Mouse (Mus musculus) midbrain, embryonic 15.5 days (tissue): ENCODE data around the gene Ltbr. TPM values are rescaled to one million over a fixed set of nuclear protein-coding genes. Genes with fewer than 3 reads are reported as not detected.

Source experiments
- ATAC-seq: fragments of 200-750 bp; cut with Nextera tagmentation; replicated peaks from 2 replicates; pipeline ENCODE4 v1.8.0; 2017; ENCODE audit warnings: moderate TSS enrichment
- H3K27ac ChIP-seq: fragments of 300-500 bp; sonication (generic); 2 replicates; pipeline ENCODE4 v1.5.1; 2015; ENCODE audit warnings: mild to moderate bottlenecking, inconsistent platforms
- H3K27me3 ChIP-seq: fragments of 300-500 bp; sonication (generic); replicated peaks from 2 replicates; pipeline ENCODE4 v1.6.1; 2015; ENCODE audit warnings: inconsistent platforms
- H3K36me3 ChIP-seq: fragments of 300-500 bp; sonication (generic); replicated peaks from 2 replicates; pipeline ENCODE4 v1.6.1; 2015; ENCODE audit warnings: inconsistent platforms
- H3K4me1 ChIP-seq: fragments of 300-500 bp; sonication (generic); 2 replicates; pipeline ENCODE4 v1.6.1; 2015; ENCODE audit warnings: inconsistent platforms
- H3K4me2 ChIP-seq: fragments of 300-500 bp; sonication (generic); 2 replicates; pipeline ENCODE4 v1.6.1; 2015; ENCODE audit warnings: inconsistent platforms, mild to moderate bottlenecking, moderate library complexity
- H3K4me3 ChIP-seq: fragments of 300-500 bp; sonication (generic); 2 replicates; pipeline ENCODE4 v1.5.1; 2015; ENCODE audit warnings: mild to moderate bottlenecking, inconsistent platforms
- H3K9ac ChIP-seq: fragments of 300-500 bp; sonication (generic); 2 replicates; pipeline ENCODE4 v1.6.1; 2015; ENCODE audit warnings: mild to moderate bottlenecking, inconsistent platforms
- H3K9me3 ChIP-seq: fragments of 300-500 bp; sonication (generic); 2 replicates; pipeline ENCODE4 v1.6.1; 2016; ENCODE audit warnings: inconsistent platforms
- whole genome bisulfite sequencing: fragments of 180-500 bp; shearing (Covaris S2); methylation state at CpG from one replicate; pipeline ENCODE4 v1.1.7; 2015; ENCODE audit warnings: mixed read lengths; 5-methylcytosine and 5-hydroxymethylcytosine counted together
- polyA plus RNA-seq: library from polyadenylated mRNA; unstranded; fragments of >200 nt; fragmentation: Nextera tagmentation; extraction: Ambion mirVana; gene quantifications from 2 replicates; pipeline ENCODE4 v1.2.1, GENCODE M21; 2015

Ltbr gene
- polyA plus RNA-seq: 14.2 and 16.4 TPM in 2 replicates

- H3K4me2 ChIP-seq: peak within 1 kb of the TSS; percentile 55
- peak within 1 kb of the TSS; percentile 34; the same call in 1 of the 2 replicates for H3K9ac ChIP-seq
- H3K4me3 ChIP-seq: peak within 1 kb of the TSS; percentile 36
- H3K9me3 ChIP-seq: no peaks in the 10 kb centered on the region
- peaks cover 15% of the 10 kb centered on the region for H3K4me1 ChIP-seq
- 3% methylated on average over 45 of the region's 46 CpGs for WGBS
- peak; percentile 66 for ATAC-seq
- no peaks in the 10 kb centered on the region for H3K27me3 ChIP-seq
- no peaks in the 10 kb centered on the region for H3K36me3 ChIP-seq
- no peak within 1 kb of the TSS for H3K27ac ChIP-seq
Measured at GRCm38 (mm10) chr6:125313546-125314230, at the start of gene Ltbr. Gene Ltbr, minus strand, starts transcription at chr6:125313885.

DNA sequence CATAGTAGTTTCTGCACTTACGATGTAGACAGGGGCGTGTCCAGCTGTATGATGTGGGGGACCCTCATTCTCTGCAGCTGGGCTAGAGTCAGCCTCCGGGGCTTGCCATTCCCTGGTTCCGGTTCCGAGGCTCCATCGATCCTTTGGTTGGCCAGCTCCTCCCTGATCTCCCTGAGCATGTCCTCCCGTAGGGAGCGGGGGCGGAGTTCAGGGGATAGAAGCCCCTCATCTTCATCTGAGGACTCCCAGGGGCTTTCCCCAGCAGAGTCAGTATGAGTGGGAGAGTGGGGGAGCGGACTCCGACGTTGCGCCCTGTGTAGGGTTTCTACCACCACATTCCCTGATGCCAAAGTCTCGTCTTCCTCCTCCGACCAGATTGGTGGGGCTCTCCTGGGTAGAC is 49.3 kb upstream of the Ltbr start:
- Histone ChIP-seq H3K27ac (no peak overlapping the region), H3K4me3 (0 out of 2 replicates have a peak overlapping the region, but pooled peaks have one; percentile 5), H3K9me3 (no peaks in the 10 kb centered on the region), H3K36me3 (no peaks in the 10 kb centered on the region), H3K9ac (no peak overlapping the region), H3K4me2 (peak overlapping the region; percentile 37), H3K4me1 (peaks cover 28% of the 10 kb centered on the region), H3K27me3 (peaks cover 44% of the 10 kb centered on the region)
- no peak; the same call in 1 of the 2 replicates for ATAC-seq
- WGBS: 15% methylated on average over 15 of the region's 15 CpGs

GRCm38 (mm10) chr6:125361467-125362291 is 48.0 kb upstream of the Ltbr start:
- peaks cover 44% of the 10 kb centered on the region for H3K27me3 ChIP-seq
- H3K9me3 ChIP-seq: no peaks in the 10 kb centered on the region
- no peaks in the 10 kb centered on the region for H3K36me3 ChIP-seq
- WGBS: 11% methylated on average over 38 of the region's 38 CpGs
- peak overlapping the region; percentile 33 for H3K4me3 ChIP-seq
- H3K4me2 ChIP-seq: peak overlapping the region; percentile 64
- ATAC-seq: peak; percentile 68
- no peak overlapping the region for H3K27ac ChIP-seq
- peak overlapping the region; percentile 28; the same call in 1 of the 2 replicates for H3K9ac ChIP-seq
- H3K4me1 ChIP-seq: peaks cover 28% of the 10 kb centered on the region

DNA sequence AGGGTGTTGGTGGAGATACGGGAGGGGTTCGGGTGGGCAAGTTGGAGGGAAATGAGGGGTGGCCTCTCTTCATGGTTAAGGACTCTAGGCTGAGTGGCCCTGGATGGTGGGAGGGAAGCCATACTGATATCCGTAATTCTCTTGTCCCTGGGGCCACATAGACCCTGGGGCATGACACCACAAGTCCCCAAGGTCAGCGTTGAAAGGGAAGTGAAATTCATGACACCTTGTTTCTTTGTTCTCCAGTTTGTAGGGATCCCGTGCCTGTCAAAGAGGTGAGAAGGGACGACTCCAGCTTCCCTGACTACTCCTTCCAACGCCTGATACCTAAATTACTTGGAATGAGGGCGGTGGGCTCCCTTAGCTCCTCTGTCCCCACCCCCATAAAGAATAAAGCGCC is 47.2 kb upstream of the Ltbr start:
- Histone ChIP-seq H3K4me2 (peak overlapping the region; percentile 64), H3K9me3 (no peaks in the 10 kb centered on the region), H3K4me1 (peaks cover 28% of the 10 kb centered on the region), H3K9ac (no peak overlapping the region), H3K4me3 (no peak overlapping the region), H3K27ac (no peak overlapping the region), H3K36me3 (no peaks in the 10 kb centered on the region), H3K27me3 (peaks cover 44% of the 10 kb centered on the region)
- WGBS: 50% methylated on average over 9 of the region's 9 CpGs
- ATAC-seq: no peak

GRCm38 (mm10) chr6:125359999-125360398 is 46.3 kb upstream of the Ltbr start:
- WGBS: 51% methylated on average over 9 of the region's 9 CpGs
- ATAC-seq: no peak

DNA sequence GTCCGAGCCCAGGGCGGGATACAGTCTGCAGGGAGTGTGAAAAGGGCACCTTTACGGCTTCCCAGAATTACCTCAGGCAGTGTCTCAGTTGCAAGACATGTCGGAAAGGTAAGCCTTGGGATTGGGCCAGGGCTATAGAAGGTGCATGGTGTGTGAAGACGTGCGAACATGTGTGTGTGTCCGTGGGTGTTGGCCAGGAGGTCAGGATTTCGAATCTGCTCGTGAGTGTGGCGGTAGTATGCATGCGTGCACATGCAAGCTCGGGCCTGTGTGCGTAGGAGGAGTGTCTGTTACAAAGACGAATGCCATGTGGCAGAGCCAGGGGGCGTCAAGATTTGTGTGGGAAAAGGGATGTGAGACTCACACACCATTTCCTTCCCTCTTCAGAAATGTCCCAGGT is 43.6 kb upstream of the Ltbr start:
- H3K4me1 ChIP-seq: peaks cover 20% of the 10 kb centered on the region
- H3K4me2 ChIP-seq: no peak overlapping the region
- H3K27ac ChIP-seq: no peak overlapping the region
- no peak for ATAC-seq
- no peaks in the 10 kb centered on the region for H3K36me3 ChIP-seq
- H3K9me3 ChIP-seq: no peaks in the 10 kb centered on the region
- H3K4me3 ChIP-seq: no peak overlapping the region
- WGBS: 92% methylated on average over 15 of the region's 15 CpGs
- H3K27me3 ChIP-seq: peaks cover 18% of the 10 kb centered on the region
- no peak overlapping the region for H3K9ac ChIP-seq

More at GRCm38 (mm10) chr6:125359999-125360398, 46.3 kb upstream of the Ltbr start:
- no peaks in the 10 kb centered on the region for H3K9me3 ChIP-seq
- no peak overlapping the region for H3K27ac ChIP-seq
- H3K4me3 ChIP-seq: no peak overlapping the region
- H3K27me3 ChIP-seq: peaks cover 44% of the 10 kb centered on the region
- no peaks in the 10 kb centered on the region for H3K36me3 ChIP-seq
- H3K9ac ChIP-seq: no peak overlapping the region
- no peak overlapping the region for H3K4me2 ChIP-seq
- peaks cover 32% of the 10 kb centered on the region for H3K4me1 ChIP-seq

DNA sequence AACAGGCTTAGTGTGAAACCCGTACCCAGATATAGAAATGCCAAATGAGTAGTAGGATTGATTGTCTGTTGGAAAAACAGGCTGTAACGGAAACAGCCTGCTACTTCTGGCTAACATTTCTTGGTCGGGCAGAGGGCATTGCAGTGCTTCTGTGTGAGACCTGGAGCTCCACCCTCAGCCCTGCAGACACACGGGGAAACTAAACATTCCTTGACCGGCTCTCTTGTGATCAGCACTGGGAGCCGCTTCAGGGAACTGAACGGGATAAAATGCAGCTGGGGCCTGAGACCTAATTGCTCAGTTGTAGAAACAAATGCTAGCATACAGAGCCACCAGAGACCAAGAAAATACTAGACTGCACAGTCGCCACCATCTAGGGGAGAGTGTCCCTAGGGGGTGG is 42.6 kb upstream of the Ltbr start:
- H3K9ac ChIP-seq: no peak overlapping the region
- peaks cover 13% of the 10 kb centered on the region for H3K4me1 ChIP-seq
- no peak overlapping the region for H3K4me3 ChIP-seq
- peaks cover 11% of the 10 kb centered on the region for H3K27me3 ChIP-seq
- no peaks in the 10 kb centered on the region for H3K9me3 ChIP-seq
- no peaks in the 10 kb centered on the region for H3K36me3 ChIP-seq
- no peak overlapping the region for H3K4me2 ChIP-seq
- ATAC-seq: no peak
- WGBS: 52% methylated on average over 8 of the region's 8 CpGs
- H3K27ac ChIP-seq: no peak overlapping the region

DNA sequence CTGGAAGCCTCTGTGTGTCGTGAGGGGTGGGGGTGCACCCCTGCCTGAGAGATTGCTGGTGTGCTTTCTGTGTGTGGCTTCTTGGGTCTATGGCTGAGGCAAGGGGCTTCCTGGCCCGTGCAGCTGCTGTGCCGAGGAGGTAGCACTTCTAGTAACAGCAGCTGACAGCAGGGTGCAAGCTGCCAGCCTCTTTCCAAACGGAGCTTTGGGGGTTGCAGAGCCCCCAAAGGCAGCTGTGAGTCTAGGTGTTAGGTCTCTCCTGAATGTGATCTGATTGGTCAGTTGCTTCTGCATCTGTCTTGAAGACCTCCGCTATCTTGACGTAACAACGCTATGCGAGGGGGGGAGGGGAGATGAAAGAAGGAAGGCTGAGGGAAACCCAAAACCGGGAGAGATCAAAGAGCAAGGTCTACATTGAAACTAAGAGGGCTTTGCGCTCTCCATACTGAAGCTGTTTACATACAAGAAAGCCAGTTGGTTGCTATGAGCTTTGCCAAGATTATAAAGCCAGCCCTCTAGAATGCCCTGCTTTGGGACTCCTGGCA is 41.6 kb upstream of the Ltbr start:
- Histone ChIP-seq H3K27ac (no peak overlapping the region), H3K4me2 (peak overlapping the region; percentile 29)

DNA sequence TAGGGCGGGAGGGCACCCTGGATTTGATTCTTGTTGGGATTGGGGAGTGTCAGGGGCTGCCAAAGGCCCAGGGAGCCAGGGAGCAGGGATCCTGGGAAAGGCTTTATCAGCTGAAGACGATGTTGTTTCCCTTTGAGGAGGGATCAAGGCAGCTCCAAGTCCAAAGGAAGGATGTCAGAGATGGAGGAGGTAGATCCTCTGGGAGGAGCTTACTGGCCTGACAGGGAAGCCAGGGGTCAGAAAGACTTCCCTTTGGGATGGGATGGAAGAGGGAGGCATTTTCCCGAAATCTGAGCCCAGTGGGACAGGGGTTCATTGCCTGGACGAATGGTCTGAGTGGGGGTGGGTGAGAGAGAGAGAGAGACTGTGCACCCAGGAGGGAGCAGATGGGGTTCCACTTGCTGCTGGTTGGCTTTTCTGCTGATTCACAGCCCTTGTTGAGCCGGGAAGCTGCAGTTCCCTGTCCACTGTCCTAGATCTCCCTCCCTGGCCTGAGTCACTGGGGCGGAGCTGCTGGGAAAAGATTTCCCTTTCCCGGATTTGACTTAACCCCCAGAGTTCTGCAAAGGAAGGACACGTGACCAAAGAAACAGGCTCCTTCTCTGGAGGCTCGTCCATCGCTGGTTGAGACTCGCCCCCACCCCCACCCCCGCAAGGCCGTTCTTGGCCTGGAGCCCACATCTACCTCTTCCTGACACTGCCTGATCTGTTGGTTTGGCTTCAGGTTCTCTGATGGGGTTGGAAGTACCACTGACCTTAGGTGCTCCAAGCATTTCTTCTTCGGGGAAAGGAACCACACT is 40.9 kb upstream of the Ltbr start:
- no peak overlapping the region for H3K9ac ChIP-seq

More for the DNA sequence above, 41.6 kb upstream of the Ltbr start:
- no peak for ATAC-seq
- Histone ChIP-seq H3K36me3 (no peaks in the 10 kb centered on the region), H3K4me3 (no peak overlapping the region; the same call in 1 of the 2 replicates), H3K27me3 (0 out of 2 replicates have a peak, but pooled peaks cover 9% of the 10 kb centered on the region), H3K4me1 (peaks cover 9% of the 10 kb centered on the region), H3K9ac (no peak overlapping the region), H3K9me3 (no peaks in the 10 kb centered on the region)
- WGBS: 8% methylated on average over 10 of the region's 10 CpGs

DNA sequence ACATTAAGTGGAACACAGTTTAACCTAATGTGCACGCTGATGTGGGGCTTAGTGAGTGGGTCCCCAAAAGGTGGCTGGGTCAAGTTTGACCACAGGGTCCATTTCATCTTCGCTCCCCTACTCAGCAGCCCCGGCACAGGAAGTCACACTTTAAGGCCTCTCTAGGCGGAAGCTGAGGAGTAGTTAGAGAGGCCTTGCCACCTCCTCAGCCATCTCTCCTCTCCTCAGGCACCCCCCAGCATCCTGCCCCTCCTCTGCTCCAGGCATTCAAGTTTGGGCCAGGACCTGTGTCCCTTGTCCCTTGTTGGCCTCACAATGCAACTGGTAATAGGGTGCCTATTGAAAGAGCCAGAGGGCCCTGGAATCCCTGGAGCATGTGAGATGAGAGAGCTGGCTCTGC is 40.0 kb upstream of the Ltbr start:
- WGBS: 84% methylated on average over 4 of the region's 4 CpGs
- no peak overlapping the region for H3K9ac ChIP-seq
- 0 out of 2 replicates have a peak, but pooled peaks cover 16% of the 10 kb centered on the region for H3K27me3 ChIP-seq
- H3K27ac ChIP-seq: no peak overlapping the region
- H3K4me3 ChIP-seq: no peak overlapping the region
- ATAC-seq: no peak
- peaks cover 23% of the 10 kb centered on the region for H3K4me1 ChIP-seq
- H3K9me3 ChIP-seq: no peaks in the 10 kb centered on the region
- H3K4me2 ChIP-seq: no peak overlapping the region
- H3K36me3 ChIP-seq: no peaks in the 10 kb centered on the region

More for the DNA sequence above, 40.9 kb upstream of the Ltbr start:
- no peaks in the 10 kb centered on the region for H3K9me3 ChIP-seq
- ATAC-seq: no peak
- peak overlapping the region; percentile 29 for H3K4me2 ChIP-seq
- no peak overlapping the region for H3K27ac ChIP-seq
- 17% methylated on average over 14 of the region's 14 CpGs for WGBS
- H3K27me3 ChIP-seq: 0 out of 2 replicates have a peak, but pooled peaks cover 11% of the 10 kb centered on the region
- no peaks in the 10 kb centered on the region for H3K36me3 ChIP-seq
- peaks cover 15% of the 10 kb centered on the region for H3K4me1 ChIP-seq
- H3K4me3 ChIP-seq: no peak overlapping the region

- H3K27ac ChIP-seq: no peak overlapping the region
- H3K9me3 ChIP-seq: no peaks in the 10 kb centered on the region
- 0 out of 2 replicates have a peak, but pooled peaks cover 16% of the 10 kb centered on the region for H3K27me3 ChIP-seq
- H3K4me2 ChIP-seq: no peak overlapping the region
- no peaks in the 10 kb centered on the region for H3K36me3 ChIP-seq
- no peak for ATAC-seq
- WGBS: 87% methylated on average over 11 of the region's 11 CpGs
- no peak overlapping the region for H3K4me3 ChIP-seq
- H3K4me1 ChIP-seq: peaks cover 23% of the 10 kb centered on the region
- H3K9ac ChIP-seq: no peak overlapping the region
Measured at GRCm38 (mm10) chr6:125353221-125353620, 39.5 kb upstream of the Ltbr start.
